Mouse (Mus musculus) cerebellum, adult 2 months (tissue): ENCODE data around the gene Mapk13. TPM values are rescaled to one million over a fixed set of nuclear protein-coding genes. Genes with fewer than 3 reads are reported as not detected.
A peak's percentile ranks its signal among the peaks of the same experiment; 100 is the strongest.
"Not testable (repeated sequence)": the region's sequence is repeated elsewhere in the genome, so short reads cannot be mapped to it uniquely, and the experiment has no call there.

Source experiments
- DNase-seq, 2 experiments: peaks; one replicate each; pipeline ENCODE4 v3.0.0; 2021
- H3K27ac ChIP-seq: fragments of 200-500 bp; 2 replicates; pipeline ENCODE4 v1.5.1; 2012; ENCODE audit warnings: low read length, control low read depth, inconsistent platforms; ENCODE audit not compliant: insufficient read depth
- H3K27me3 ChIP-seq: fragments of 200-500 bp; 2 replicates; pipeline ENCODE4 v1.6.1; 2012; ENCODE audit warnings: inconsistent platforms, mild to moderate bottlenecking, low read length, moderate library complexity; ENCODE audit not compliant: control insufficient read depth, insufficient read depth
- H3K4me1 ChIP-seq: fragments of 200-500 bp; 2 replicates; pipeline ENCODE4 v1.6.1; 2011; ENCODE audit warnings: low read length; ENCODE audit not compliant: control insufficient read depth, insufficient read depth
- H3K4me3 ChIP-seq: fragments of 200-500 bp; replicated peaks from 2 replicates; pipeline ENCODE3; 2011; ENCODE audit warnings: mild to moderate bottlenecking, low read depth, low read length, control low read depth; ENCODE audit not compliant: insufficient read depth
- CTCF ChIP-seq: fragments of 200-500 bp; IDR thresholded peaks from 2 replicates; pipeline ENCODE4 v1.5.1; 2011; ENCODE audit warnings: low read depth, mild to moderate bottlenecking, control low read depth, low read length, moderate library complexity, borderline replicate concordance; ENCODE audit not compliant: insufficient read depth
- POLR2A ChIP-seq: fragments of 200-500 bp; IDR thresholded peaks from 2 replicates; pipeline ENCODE4 v1.6.1; 2011; ENCODE audit warnings: low read length, control low read depth, borderline replicate concordance; ENCODE audit not compliant: insufficient read depth
- WGBS: fragments of 180-500 bp; shearing (Covaris S2); methylation state at CpG from one replicate; pipeline ENCODE4 v1.1.7; 2018; 5-methylcytosine and 5-hydroxymethylcytosine counted together
- polyA plus RNA-seq: library from polyadenylated mRNA; depleted of rRNA; stranded (reverse); fragments of >200 nt; gene quantifications from 2 replicates; pipeline ENCODE4 v1.2.3, GENCODE M21; 2012

Mapk13 gene
- polyA plus RNA-seq, 1 experiment = 5.6 TPM

GRCm38 (mm10) chr17:28761871-28762270, 7.2 kb upstream of the Mapk13 start:
- no peak overlapping the region for H3K4me3 ChIP-seq
- H3K4me1 ChIP-seq = no peaks in the 10 kb centered on the region
- no peak for TF ChIP-seq POLR2A
- TF ChIP-seq CTCF = peak; percentile 96
- no peak overlapping the region for H3K27ac ChIP-seq
- H3K27me3 ChIP-seq = no peaks in the 10 kb centered on the region
- WGBS = 3% methylated on average over 3 of the region's 3 CpGs
- peak; percentile 72 to 86 for DNase-seq

GRCm38 (mm10) chr17:28766203-28766602, 2.9 kb upstream of the Mapk13 start:
- no peak overlapping the region for H3K27ac ChIP-seq
- no peaks in the 10 kb centered on the region; the same call in 1 of the 2 replicates for H3K27me3 ChIP-seq
- WGBS = 72% methylated on average over 3 of the region's 3 CpGs
- no peak overlapping the region for H3K4me3 ChIP-seq
- no peak for DNase-seq
- no peak for TF ChIP-seq CTCF
- TF ChIP-seq POLR2A = no peak
- H3K4me1 ChIP-seq = peaks cover 3% of the 10 kb centered on the region; the same call in 1 of the 2 replicates

GRCm38 (mm10) chr17:28766781-28767515, 2.1 kb upstream of the Mapk13 start:
- TF ChIP-seq CTCF (no peak), POLR2A (no peak)
- 51% methylated on average over 11 of the region's 11 CpGs for WGBS
- DNase-seq = no peak
- Histone ChIP-seq H3K27me3 (no peaks in the 10 kb centered on the region; the same call in 1 of the 2 replicates), H3K27ac (no peak overlapping the region), H3K4me3 (no peak overlapping the region), H3K4me1 (peaks cover 3% of the 10 kb centered on the region; the same call in 1 of the 2 replicates)

DNA sequence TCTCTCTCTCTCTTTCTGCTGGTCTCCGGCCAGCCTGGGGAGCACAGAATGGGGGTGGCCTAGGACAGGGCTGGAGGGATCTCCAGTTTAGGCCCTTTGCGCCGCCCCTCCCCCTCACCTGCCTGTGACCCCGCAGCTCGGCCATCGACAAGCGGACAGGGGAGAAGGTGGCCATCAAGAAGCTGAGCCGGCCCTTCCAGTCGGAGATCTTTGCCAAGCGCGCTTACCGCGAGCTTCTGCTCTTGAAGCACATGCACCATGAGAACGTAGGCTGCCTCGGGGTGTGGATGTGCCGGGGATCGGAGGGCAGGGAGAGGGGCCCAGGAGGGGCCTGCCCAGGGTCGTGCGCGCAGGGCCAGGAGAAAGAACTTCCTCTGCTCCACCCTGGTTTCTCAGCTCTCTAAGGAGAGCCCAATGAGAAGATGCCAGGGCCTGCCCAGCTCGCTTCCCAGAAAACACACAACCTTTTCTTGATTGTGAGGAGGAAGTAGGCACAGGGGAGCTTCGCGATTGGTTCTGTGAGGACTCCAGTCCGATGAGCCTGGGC, 851 bp downstream of the Mapk13 start:
- WGBS = 18% methylated on average over 23 of the region's 24 CpGs
- H3K4me3 ChIP-seq = no peak overlapping the region
- no peak for TF ChIP-seq CTCF
- no peak for TF ChIP-seq POLR2A
- H3K4me1 ChIP-seq = peaks cover 3% of the 10 kb centered on the region; the same call in 1 of the 2 replicates
- no peaks in the 10 kb centered on the region; the same call in 1 of the 2 replicates for H3K27me3 ChIP-seq
- H3K27ac ChIP-seq = no peak overlapping the region
- peak; percentile 26 to 42 for DNase-seq

- 93% methylated on average over 5 of the region's 5 CpGs for WGBS
- no peak overlapping the region for H3K27ac ChIP-seq
- no peaks in the 10 kb centered on the region; the same call in 1 of the 2 replicates for H3K27me3 ChIP-seq
- no peak overlapping the region for H3K4me3 ChIP-seq
- no peak for DNase-seq
- H3K4me1 ChIP-seq = peaks cover 3% of the 10 kb centered on the region; the same call in 1 of the 2 replicates
- TF ChIP-seq POLR2A (no peak), CTCF (no peak)
Observed at GRCm38 (mm10) chr17:28771289-28771688, 2.2 kb downstream of the Mapk13 start.

DNA sequence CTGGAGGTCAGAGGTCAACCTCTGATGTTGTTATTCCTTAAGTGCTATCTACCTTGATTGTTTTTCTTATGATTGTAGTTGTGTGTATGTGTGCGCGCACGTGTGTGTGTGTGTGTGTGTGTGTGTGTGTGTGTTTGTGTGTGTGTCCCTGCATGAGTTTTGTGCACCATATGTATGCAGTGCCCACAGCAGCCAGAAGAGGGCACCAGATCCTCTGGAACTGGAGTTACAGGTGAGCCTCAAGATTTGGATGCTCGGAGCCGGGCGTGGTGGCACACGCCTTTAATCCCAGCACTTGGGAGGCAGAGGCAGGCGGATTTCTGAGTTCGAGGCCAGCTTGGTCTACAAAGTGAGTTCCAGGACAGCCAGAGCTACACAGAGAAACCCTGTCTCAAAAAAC, 5.2 kb downstream of the Mapk13 start:
- DNase-seq, H3K27me3 ChIP-seq, H3K27ac ChIP-seq, H3K4me3 ChIP-seq: not testable (repeated sequence)
- peaks cover 20% of the 10 kb centered on the region for H3K4me1 ChIP-seq
- WGBS = 97% methylated on average over 8 of the region's 9 CpGs

DNA sequence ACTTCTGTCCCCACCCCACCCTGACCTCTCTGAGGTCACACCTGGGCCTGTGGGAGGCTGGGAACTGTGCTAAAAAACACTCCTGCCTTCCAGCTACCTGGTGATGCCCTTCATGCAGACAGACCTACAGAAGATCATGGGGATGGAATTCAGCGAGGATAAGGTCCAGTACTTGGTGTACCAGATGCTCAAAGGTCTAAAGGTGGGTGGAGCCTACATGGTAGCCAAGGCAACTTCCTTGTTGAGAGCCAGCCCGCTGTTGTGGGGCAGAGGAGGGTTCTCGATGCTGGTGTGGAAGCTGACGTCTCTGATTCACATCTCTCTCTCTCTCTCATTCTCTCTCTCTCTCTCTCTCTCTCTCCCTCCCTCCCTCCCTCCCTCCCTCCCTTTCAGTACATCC, 6.1 kb downstream of the Mapk13 start:
- no peak for DNase-seq
- Histone ChIP-seq H3K4me3 (no peak overlapping the region), H3K27me3 (no peaks in the 10 kb centered on the region), H3K27ac (no peak overlapping the region), H3K4me1 (peaks cover 17% of the 10 kb centered on the region)
- TF ChIP-seq POLR2A = no peak
- no peak for TF ChIP-seq CTCF
- WGBS = 88% methylated on average over 4 of the region's 4 CpGs

GRCm38 (mm10) chr17:28776817-28777216, 7.7 kb downstream of the Mapk13 start:
- peak; percentile 34; the same call in 1 of the 2 replicates for TF ChIP-seq CTCF
- TF ChIP-seq POLR2A = no peak

More at GRCm38 (mm10) chr17:28776817-28777216, 7.7 kb downstream of the Mapk13 start:
- H3K4me3 ChIP-seq = no peak overlapping the region
- H3K27me3 ChIP-seq = no peaks in the 10 kb centered on the region
- WGBS = 99% methylated on average over 3 of the region's 3 CpGs
- H3K4me1 ChIP-seq = peaks cover 17% of the 10 kb centered on the region
- no peak overlapping the region for H3K27ac ChIP-seq
- DNase-seq = no peak
